Mouse (Mus musculus): ENCODE data around the gene Rfx7.

- TF ChIP-seq CTCF (IDR thresholded peaks at IDR 0.05) = peak; percentile 22
- no peak for TF ChIP-seq EP300 (IDR thresholded peaks at IDR 0.05)
Observed at GRCm38 (mm10) chr9:72653533-72653932, 121.5 kb downstream of the Rfx7 start.
